Mouse (Mus musculus): ENCODE data around the gene Ccs.

DNA sequence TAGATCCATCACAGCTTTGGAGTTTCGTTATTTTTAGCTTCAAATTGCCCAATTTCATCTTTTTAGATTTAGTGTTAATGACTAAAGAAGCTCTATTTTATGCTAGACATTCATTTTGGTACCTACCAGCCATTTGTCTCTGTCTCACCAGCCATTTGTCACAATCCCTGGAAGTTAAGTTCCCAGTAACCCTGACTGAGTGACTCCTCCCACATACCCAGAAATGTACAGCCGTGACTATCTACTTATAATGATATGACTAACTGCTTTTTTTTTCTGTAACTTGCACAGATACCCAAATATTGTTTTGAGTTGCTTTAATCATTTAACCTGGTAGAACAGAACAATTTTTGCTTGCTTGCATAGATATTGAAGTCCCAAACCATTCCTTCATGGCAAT, 6.7 kb upstream of the Ccs start:
- TF ChIP-seq EP300 (IDR thresholded peaks at IDR 0.05; ENCODE audit: low read depth) (no peak), CTCF (IDR thresholded peaks at IDR 0.05; ENCODE audit: low read depth) (no peak)

Measured in liver, postnatal 0 days (tissue).